ENCODE assay signal across 24 mouse cellular contexts in genomic region chr17:47753130-47753775, GRCm38 (mm10). TPM values are rescaled to one million over a fixed set of nuclear protein-coding genes. Genes with fewer than 3 reads are reported as not detected.
DNase-seq lines count a peak whose midpoint lies in the region; ATAC-seq and TF ChIP-seq lines count a peak whose summit lies in the region.
"Had no signal": no experiment of that assay in that cellular context is flagged by ENCODE, and none has a peak within 500 bp of the region (broad histone marks: within the 10 kb centered on the region; RNA-seq: fewer than 3 reads in every experiment).

No protein-coding gene starts in this region.

- H3K9me3 ChIP-seq in liver, embryonic 13.5 days (replicated peaks), result peaks cover 4% of the 10 kb centered on the region; the same call in 1 of the 2 replicates
- no peaks in the 10 kb centered on the region for H3K9me3 ChIP-seq in hindbrain, embryonic 11.5 days (ENCODE audit: control insufficient read depth, low read length)
- H3K9me3 ChIP-seq: embryonic facial prominence, embryonic 13.5 days had no signal

- peak overlapping the region; percentile 6; the same call in 1 of the 2 replicates for H3K27ac ChIP-seq in layer of hippocampus, adult 2 months
- H3K27ac ChIP-seq in brown adipose tissue, adult 24 weeks (replicated peaks; ENCODE audit: low read depth, low read length), result 0 out of 2 replicates have a peak overlapping the region, but pooled peaks have one; percentile 10
- peak overlapping the region; percentile 79 for H3K27ac ChIP-seq in liver, embryonic 13.5 days
- no peak overlapping the region for H3K27ac ChIP-seq in hindbrain, embryonic 11.5 days (ENCODE audit: low read depth, low read length)
- H3K27ac ChIP-seq: embryonic facial prominence, embryonic 13.5 days had no signal

- ATAC-seq in liver, embryonic 13.5 days (ENCODE audit: low read depth), result peak; percentile 75
- ATAC-seq in hindbrain, embryonic 11.5 days (ENCODE audit: low FRiP score), result no peak
- ATAC-seq: hindbrain, embryonic 16.5 days; midbrain, embryonic 16.5 days had no signal

- 19% methylated on average over 8 of the region's 8 CpGs for WGBS in liver, embryonic 13.5 days (ENCODE audit: insufficient replicate concordance)
- 82% methylated on average over 8 of the region's 8 CpGs for WGBS in hindbrain, embryonic 11.5 days

- peak overlapping the region; percentile 55 for H3K9ac ChIP-seq in liver, embryonic 13.5 days
- H3K9ac ChIP-seq in hindbrain, embryonic 11.5 days (ENCODE audit: low read depth, low read length), result no peak overlapping the region
- H3K9ac ChIP-seq: embryonic facial prominence, embryonic 13.5 days had no signal

- DNase-seq in layer of hippocampus, adult 2 months (ENCODE audit: low spot score in 2 of 2), result no peak
- DNase-seq in layer of hippocampus, postnatal 36 days, result no peak
- DNase-seq in liver, embryonic 13.5 days, result peak; percentile 44
- DNase-seq in left cerebral cortex, adult 11 months (ENCODE audit: low spot score), result no peak
- DNase-seq in hindbrain, embryonic 11.5 days (ENCODE audit: low spot score), result no peak
- no peak for DNase-seq in embryo, embryonic 10.5 days (ENCODE audit: low spot score)
- DNase-seq: adrenal gland, adult 8-10 months; cerebellum, adult 18-20 months; kidney, adult 8-10 months; kidney, postnatal 25 days; layer of hippocampus, adult 9-11 months; retina, postnatal 1 day; thymus, adult 18-20 months had no signal

- H3K4me3 ChIP-seq in layer of hippocampus, adult 2 months, result no peak overlapping the region
- no peak overlapping the region for H3K4me3 ChIP-seq in brown adipose tissue, adult 24 weeks (ENCODE audit: insufficient read depth, low read depth, low read length)
- H3K4me3 ChIP-seq in liver, embryonic 13.5 days (replicated peaks), result no peak overlapping the region
- H3K4me3 ChIP-seq in hindbrain, embryonic 11.5 days (ENCODE audit: low read depth, low read length), result no peak overlapping the region
- H3K4me3 ChIP-seq: embryonic facial prominence, embryonic 13.5 days had no signal

- no peaks in the 10 kb centered on the region for H3K27me3 ChIP-seq in liver, embryonic 13.5 days
- H3K27me3 ChIP-seq in hindbrain, embryonic 11.5 days (ENCODE audit: control insufficient read depth, insufficient read depth, low read length), result no peaks in the 10 kb centered on the region
- H3K27me3 ChIP-seq: embryonic facial prominence, embryonic 13.5 days had no signal

- H3K4me2 ChIP-seq in liver, embryonic 13.5 days, result peak overlapping the region; percentile 42
- no peak overlapping the region for H3K4me2 ChIP-seq in hindbrain, embryonic 11.5 days (replicated peaks; ENCODE audit: low read depth, low read length)
- H3K4me2 ChIP-seq: embryonic facial prominence, embryonic 13.5 days had no signal

- peaks cover 7% of the 10 kb centered on the region; the same call in 1 of the 2 replicates for H3K36me3 ChIP-seq in liver, embryonic 13.5 days
- H3K36me3 ChIP-seq in hindbrain, embryonic 11.5 days (ENCODE audit: control insufficient read depth, insufficient read depth, low read length), result no peaks in the 10 kb centered on the region
- H3K36me3 ChIP-seq: embryonic facial prominence, embryonic 13.5 days had no signal

- no peak for TF ChIP-seq CTCF in layer of hippocampus, adult 2 months (conservative IDR thresholded peaks at IDR 0.05)

- peaks cover 23% of the 10 kb centered on the region for H3K4me1 ChIP-seq in brown adipose tissue, adult 24 weeks (ENCODE audit: control insufficient read depth, insufficient read depth, insufficient read length, low read length)
- H3K4me1 ChIP-seq in liver, embryonic 13.5 days (replicated peaks), result peaks cover 74% of the 10 kb centered on the region
- no peaks in the 10 kb centered on the region for H3K4me1 ChIP-seq in hindbrain, embryonic 11.5 days (replicated peaks; ENCODE audit: control insufficient read depth, insufficient read depth, low read length)

RNA-seq across cellular contexts. Expression of gene Tfeb, which starts 16.4 kb away (rescaled TPM):
- 10 to 100 TPM; 12.0 to 13.1 TPM for total RNA-seq in layer of hippocampus, adult 2 months (2021)
- total RNA-seq in layer of hippocampus, postnatal 36 days (2021), result 10 to 100 TPM; 11.5 to 13.9 TPM
- polyA plus RNA-seq in brown adipose tissue, adult 24 weeks (2012; ENCODE audit: insufficient read depth, insufficient read length, missing spikeins), result 8.7 and 14.8 TPM in 2 replicates
- 4.4 and 4.6 TPM in 2 replicates for polyA plus RNA-seq in liver, embryonic 13.5 days (2015; fragmentation: Nextera tagmentation; extraction: Ambion mirVana)
- 2.5 TPM in 2 replicates for polyA plus RNA-seq in hindbrain, embryonic 11.5 days (2014; fragmentation: Nextera tagmentation; extraction: Ambion mirVana)

RNA-seq across cellular contexts. Expression of gene Pgc, which starts 26.6 kb away (rescaled TPM):
- total RNA-seq in layer of hippocampus, adult 2 months (2021), result not detected
- not detected for total RNA-seq in layer of hippocampus, postnatal 36 days (2021)
- not detected in 2 replicates for polyA plus RNA-seq in brown adipose tissue, adult 24 weeks (2012; ENCODE audit: insufficient read depth, insufficient read length, missing spikeins)
- polyA plus RNA-seq in liver, embryonic 13.5 days (2015; fragmentation: Nextera tagmentation; extraction: Ambion mirVana), result 0.08 TPM in 1 of 2 replicates, not detected in the other
- not detected in 2 replicates for polyA plus RNA-seq in hindbrain, embryonic 11.5 days (2014; fragmentation: Nextera tagmentation; extraction: Ambion mirVana)
- total RNA-seq: adrenal gland, adult 8-10 months; common myeloid progenitor, adult 5-6 weeks; gastrocnemius, postnatal 4 days; heart, postnatal 25 days; left cerebral cortex, postnatal 14 days had no signal
- polyA plus RNA-seq: embryonic facial prominence, embryonic 13.5 days; forebrain, embryonic 11.5 days; frontal cortex, adult 2 months; hindbrain, embryonic 16.5 days; urinary bladder, adult 2 months had no signal

RNA-seq across cellular contexts. Expression of gene Prickle4, which starts 58.7 kb away (rescaled TPM):
- total RNA-seq in layer of hippocampus, adult 2 months (2021), result 1 to 10 TPM; 2.5 to 2.8 TPM
- total RNA-seq in layer of hippocampus, postnatal 36 days (2021), result 1 to 10 TPM; 3.9 to 4.4 TPM
- polyA plus RNA-seq in brown adipose tissue, adult 24 weeks (2012; ENCODE audit: insufficient read depth, insufficient read length, missing spikeins), result 3.5 and 3.6 TPM in 2 replicates
- not detected in 2 replicates for polyA plus RNA-seq in liver, embryonic 13.5 days (2015; fragmentation: Nextera tagmentation; extraction: Ambion mirVana)
- polyA plus RNA-seq in hindbrain, embryonic 11.5 days (2014; fragmentation: Nextera tagmentation; extraction: Ambion mirVana), result 0.32 and 1.8 TPM in 2 replicates

RNA-seq across cellular contexts. Expression of gene Gm21981, which starts 59.0 kb away (rescaled TPM):
- 1 to 10 TPM; 4.1 to 4.4 TPM for total RNA-seq in layer of hippocampus, adult 2 months (2021)
- 1 to 10 TPM; 3.3 to 3.4 TPM for total RNA-seq in layer of hippocampus, postnatal 36 days (2021)
- polyA plus RNA-seq in brown adipose tissue, adult 24 weeks (2012; ENCODE audit: insufficient read depth, insufficient read length, missing spikeins), result 1.3 TPM in 1 of 2 replicates, not detected in the other
- 0.06 and 0.07 TPM in 2 replicates for polyA plus RNA-seq in liver, embryonic 13.5 days (2015; fragmentation: Nextera tagmentation; extraction: Ambion mirVana)
- polyA plus RNA-seq in hindbrain, embryonic 11.5 days (2014; fragmentation: Nextera tagmentation; extraction: Ambion mirVana), result 1.4 and 2.1 TPM in 2 replicates
